Mouse (Mus musculus) urinary bladder, postnatal 25 days (tissue): Measurements from ENCODE around the gene Slc8a2.

ENCODE experiments used
- DNase-seq: peaks from one replicate; pipeline ENCODE4 v3.0.0; 2022; ENCODE audit warnings: low spot score

Gene Slc8a2

DNA sequence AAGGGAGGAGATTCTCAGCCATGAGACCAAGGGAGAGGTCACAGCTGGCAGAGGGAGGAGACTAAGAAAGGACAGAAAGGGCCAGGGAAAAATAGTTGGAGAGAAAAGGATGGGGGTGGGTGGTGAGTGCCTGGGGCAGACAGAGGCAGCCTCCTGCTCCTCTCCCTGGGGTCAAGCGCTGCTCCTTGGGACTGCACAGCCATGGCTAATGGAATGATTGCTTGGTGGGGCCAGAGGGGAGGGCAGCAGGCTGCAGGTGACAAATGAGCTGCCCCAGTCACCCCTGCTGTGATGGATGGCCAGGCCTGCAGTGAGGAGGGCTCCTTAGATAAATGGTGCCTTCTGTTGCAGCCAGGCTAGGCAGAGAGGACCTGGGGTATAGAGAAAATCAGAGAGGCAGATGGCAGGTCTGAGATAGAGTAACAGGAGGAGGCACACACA lies 42.5 kb downstream of the Slc8a2 start:
- DNase-seq, result no peak

GRCm38 (mm10) chr7:16172586-16173140 lies 43.0 kb downstream of the Slc8a2 start:
- no peak for DNase-seq

GRCm38 (mm10) chr7:16173146-16173545 lies 43.5 kb downstream of the Slc8a2 start:
- DNase-seq, result no peak

GRCm38 (mm10) chr7:16174597-16175541 lies 45.2 kb downstream of the Slc8a2 start, which contains the start of gene Meis3:
Meis3 (plus strand) TSS chr7:16175090.
- DNase-seq, result peak; percentile 36

DNA sequence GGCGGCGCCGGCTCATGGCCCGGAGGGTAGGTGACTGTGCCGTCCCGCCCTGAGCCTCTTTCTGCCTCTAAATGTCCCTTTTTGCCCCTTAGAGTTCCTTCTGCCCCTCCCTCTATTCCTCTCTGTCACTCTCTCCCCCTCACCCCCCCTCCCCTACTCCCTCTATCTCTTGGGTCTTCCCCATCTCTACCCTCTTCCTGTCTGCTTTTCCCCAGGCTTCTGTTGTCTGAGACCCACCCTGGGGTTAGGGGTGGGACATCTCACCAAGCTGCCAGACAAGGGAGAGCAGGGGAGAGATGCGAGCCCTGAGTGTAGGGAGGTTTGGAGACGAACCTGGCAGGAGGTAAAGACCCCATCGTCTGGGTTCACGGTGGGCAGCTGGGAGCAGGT lies 45.9 kb downstream of the Slc8a2 start:
- no peak for DNase-seq

DNA sequence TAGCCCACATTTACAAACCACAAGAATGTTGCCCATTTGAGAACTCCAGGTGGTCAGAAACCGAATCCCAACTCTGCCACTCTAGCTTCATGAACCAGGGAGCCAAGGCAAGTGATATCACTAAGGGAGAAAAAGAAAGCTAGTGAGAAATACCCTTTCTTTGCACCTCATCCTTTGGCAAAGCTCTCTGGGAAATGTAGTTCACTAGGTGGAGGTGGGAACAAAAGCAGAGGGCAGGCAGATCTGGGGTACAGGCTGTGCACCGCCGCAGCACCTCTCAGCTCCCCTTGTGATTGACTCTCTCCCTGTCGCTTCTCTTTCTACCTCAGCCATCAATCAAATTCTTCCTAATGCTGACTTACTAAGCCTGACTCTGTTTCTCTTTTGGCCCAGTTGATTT lies 48.5 kb downstream of the Slc8a2 start:
- DNase-seq, result no peak

GRCm38 (mm10) chr7:16183663-16184062 lies 54.0 kb downstream of the Slc8a2 start:
- DNase-seq, result peak; percentile 57

- no peak for DNase-seq
These were observed 57.9 kb downstream of the Slc8a2 start for GRCm38 (mm10) chr7:16187494-16187893.

GRCm38 (mm10) chr7:16192315-16192714 lies 62.7 kb downstream of the Slc8a2 start:
- DNase-seq, result peak; percentile 74

DNA sequence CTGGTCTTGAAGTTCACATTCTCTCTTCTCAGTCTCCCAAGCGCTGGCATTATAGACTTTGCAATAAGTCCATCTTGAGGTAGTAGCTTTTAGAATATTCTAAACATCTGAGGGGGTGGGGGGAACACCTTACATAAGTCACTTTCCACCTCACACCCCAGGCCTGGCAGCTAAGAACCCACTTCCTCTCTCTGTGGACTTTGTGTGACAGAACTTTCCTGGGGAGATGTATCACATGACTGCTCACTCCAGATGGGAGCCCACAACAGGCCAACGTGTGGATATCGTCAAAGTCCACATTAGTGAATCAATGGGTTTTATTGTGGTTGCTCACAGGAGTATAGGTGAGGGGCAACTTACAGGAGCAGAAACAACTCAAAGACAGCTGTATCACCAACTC lies 64.1 kb downstream of the Slc8a2 start:
- DNase-seq, result no peak

DNA sequence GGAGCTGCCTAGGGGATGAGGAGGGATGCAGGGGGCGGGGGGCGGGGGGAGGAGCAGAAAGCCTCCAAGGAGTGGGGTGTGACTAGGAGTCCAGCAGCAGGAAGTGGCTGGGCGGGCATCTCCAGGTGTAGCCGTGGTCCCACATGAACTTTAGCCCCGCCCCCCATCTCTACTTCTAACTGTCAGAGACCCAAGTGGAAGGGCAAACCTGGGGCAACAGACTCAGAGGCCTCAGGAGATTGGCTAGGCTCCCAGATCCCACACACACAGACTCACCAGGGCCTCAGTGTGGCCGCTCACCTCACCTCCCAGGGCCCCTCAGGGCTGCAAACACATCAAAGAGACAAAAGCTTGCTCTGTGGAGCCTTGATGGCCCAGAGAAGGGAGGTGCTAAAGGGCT lies 67.0 kb downstream of the Slc8a2 start:
- no peak for DNase-seq

GRCm38 (mm10) chr7:16197166-16197565 lies 67.5 kb downstream of the Slc8a2 start:
- DNase-seq, result no peak

DNA sequence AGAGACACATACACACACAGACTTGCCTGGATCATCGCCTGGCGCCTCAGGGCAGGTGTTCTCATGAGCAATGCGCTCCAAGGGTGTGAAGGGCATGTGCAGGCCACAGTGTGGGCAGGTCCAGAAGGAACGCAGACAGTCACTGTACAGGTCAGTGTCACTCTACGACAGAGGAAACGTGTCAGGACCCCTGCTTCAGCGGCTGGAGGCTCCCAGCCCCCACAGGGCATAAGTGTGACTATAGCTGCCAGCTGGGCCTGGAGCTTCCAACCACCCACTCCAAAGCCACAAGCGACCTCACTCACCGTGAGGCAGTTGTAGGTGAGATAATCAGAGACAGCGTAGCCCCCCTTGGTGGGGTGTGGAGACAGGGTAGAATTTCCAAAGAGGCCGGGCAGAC lies 68.9 kb downstream of the Slc8a2 start:
- no peak for DNase-seq

- no peak for DNase-seq
These were observed 71.5 kb downstream of the Slc8a2 start for GRCm38 (mm10) chr7:16201136-16201535.

GRCm38 (mm10) chr7:16202756-16203504 lies 73.3 kb downstream of the Slc8a2 start:
- DNase-seq, result no peak

GRCm38 (mm10) chr7:16203505-16203903 lies 73.9 kb downstream of the Slc8a2 start:
- DNase-seq, result no peak

DNA sequence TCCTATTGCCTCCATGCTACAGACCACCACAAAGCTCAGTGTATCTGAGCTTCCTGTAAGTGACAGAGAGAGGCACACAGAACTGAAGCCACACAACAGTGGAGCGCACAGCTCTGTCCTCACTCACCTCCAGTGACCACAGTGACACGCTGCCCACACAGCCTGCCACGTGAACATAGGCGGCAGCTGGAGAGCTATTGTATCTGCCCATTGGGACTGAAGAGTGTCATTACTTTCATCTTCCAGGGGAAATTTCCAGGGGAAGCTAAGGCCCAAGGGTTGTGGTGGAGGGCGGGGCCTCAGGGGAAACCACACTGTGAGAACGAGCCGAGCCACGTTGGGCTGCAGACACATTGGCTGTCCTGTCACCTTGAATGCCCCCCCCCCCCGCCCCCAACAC lies 75.2 kb downstream of the Slc8a2 start:
- DNase-seq, result no peak

GRCm38 (mm10) chr7:16207076-16207475 lies 77.5 kb downstream of the Slc8a2 start:
- no peak for DNase-seq

DNA sequence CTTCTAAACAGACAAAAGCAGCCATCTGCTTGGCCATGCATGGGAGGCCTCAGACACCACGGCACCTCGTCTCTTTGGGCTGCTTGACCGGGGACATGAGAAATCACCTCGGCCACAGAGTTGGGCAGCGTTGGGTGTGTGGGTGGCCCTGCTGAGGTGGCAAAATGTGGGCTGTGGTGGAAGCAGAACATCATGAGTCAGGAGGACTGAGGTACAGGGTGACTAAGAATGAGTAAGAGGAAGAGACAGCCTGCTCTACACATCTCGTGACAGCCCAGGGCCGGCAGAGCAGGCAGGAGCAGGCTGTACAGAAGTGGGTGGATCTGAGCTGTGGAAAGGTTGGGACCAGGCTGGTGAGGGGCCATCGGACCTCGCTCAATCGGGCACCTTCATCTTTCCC lies 77.9 kb downstream of the Slc8a2 start:
- peak; percentile 39 for DNase-seq

DNA sequence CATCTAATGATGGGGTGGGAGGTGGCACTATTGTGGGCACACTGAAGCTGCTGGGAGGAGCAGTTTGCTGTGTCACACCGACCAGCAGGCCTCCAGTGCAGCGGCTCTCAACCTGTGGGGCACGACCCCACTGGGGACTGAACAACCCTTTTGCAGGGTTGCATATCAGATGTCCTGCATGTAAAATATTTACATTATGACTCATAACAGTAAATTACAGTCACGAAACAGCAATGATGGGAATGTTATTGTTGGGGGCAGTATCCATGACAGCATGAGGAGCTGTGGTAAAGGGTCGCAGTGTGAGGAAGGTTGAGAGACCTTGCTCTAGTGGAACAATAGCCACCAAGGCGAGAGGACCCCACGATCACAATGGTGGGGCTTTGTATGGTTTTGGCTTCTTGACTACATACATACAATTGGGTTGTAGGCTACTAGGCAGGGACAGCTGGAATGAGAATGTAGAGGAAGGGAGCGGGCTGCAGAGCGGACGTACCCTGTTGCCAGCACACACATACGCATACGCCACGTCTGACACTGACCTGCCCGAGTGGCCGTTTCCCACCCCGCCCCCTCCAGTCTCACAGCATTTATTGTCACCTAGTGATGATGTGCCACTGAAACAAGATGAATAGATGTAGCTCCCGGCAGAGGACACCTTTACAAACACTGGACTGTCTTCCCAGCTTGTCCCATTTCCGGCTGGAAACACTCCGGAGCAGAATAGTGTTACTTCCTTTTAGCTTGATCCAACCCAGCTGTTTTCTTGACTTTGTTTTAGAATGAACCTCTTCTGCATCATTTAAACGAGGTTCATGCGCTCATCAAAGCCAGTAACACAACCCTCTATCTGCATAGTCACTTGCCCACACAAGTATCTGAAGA lies 79.4 kb downstream of the Slc8a2 start:
- DNase-seq, result no peak
